ENCODE assay signal across 9 mouse cellular contexts in genomic region chr11:120226421-120227280, GRCm38 (mm10). TPM values are rescaled to one million over a fixed set of nuclear protein-coding genes. Genes with fewer than 3 reads are reported as not detected.
DNase-seq lines count a peak whose midpoint lies in the region; ATAC-seq and TF ChIP-seq lines count a peak whose summit lies in the region.
"Had no signal": no experiment of that assay in that cellular context is flagged by ENCODE, and none has a peak within 500 bp of the region (broad histone marks: within the 10 kb centered on the region; RNA-seq: fewer than 3 reads in every experiment).

No protein-coding gene starts in this region.

- no peak overlapping the region for H3K9ac ChIP-seq in heart, adult 2 months (ENCODE audit: low read depth, low read length)
- H3K9ac ChIP-seq in stomach, embryonic 14.5 days (replicated peaks; ENCODE audit: low read depth, low read length) = no peak overlapping the region
- H3K9ac ChIP-seq in stomach, postnatal 0 days (ENCODE audit: low read length) = no peak overlapping the region
- H3K9ac ChIP-seq: liver, embryonic 14.5 days had no signal

- H3K4me2 ChIP-seq in stomach, embryonic 14.5 days (replicated peaks; ENCODE audit: low read depth, low read length) = peak overlapping the region; percentile 94; the same call in 1 of the 2 replicates
- no peak overlapping the region for H3K4me2 ChIP-seq in stomach, postnatal 0 days (replicated peaks; ENCODE audit: low read depth)

- peaks cover 22% of the 10 kb centered on the region for H3K4me1 ChIP-seq in heart, adult 2 months (ENCODE audit: control insufficient read depth, insufficient read depth, low read length)
- peaks cover 66% of the 10 kb centered on the region for H3K4me1 ChIP-seq in stomach, embryonic 14.5 days (ENCODE audit: control insufficient read depth, insufficient read depth, low read length)
- peaks cover 28% of the 10 kb centered on the region for H3K4me1 ChIP-seq in stomach, postnatal 0 days (replicated peaks; ENCODE audit: control insufficient read depth, insufficient read depth)
- H3K4me1 ChIP-seq in limb, embryonic 10.5 days = peaks cover 87% of the 10 kb centered on the region
- H3K4me1 ChIP-seq in thymus, adult 2 months (replicated peaks; ENCODE audit: control insufficient read depth, insufficient read depth, low read length) = peaks cover 45% of the 10 kb centered on the region

- intact Hi-C loops in heart, adult 2 months (cut with DNase I) = no loop called here

- TF ChIP-seq EP300 in heart, adult 2 months (IDR thresholded peaks at IDR 0.05; ENCODE audit: insufficient read depth, low read depth, low read length) = no peak
- no peak for TF ChIP-seq EP300 in stomach, postnatal 0 days (optimal IDR thresholded peaks at IDR 0.05)

- H3K27ac ChIP-seq in heart, adult 2 months = no peak overlapping the region; the same call in 1 of the 2 replicates
- H3K27ac ChIP-seq in stomach, embryonic 14.5 days (ENCODE audit: low read length) = peak overlapping the region; percentile 92; the same call in 1 of the 2 replicates
- no peak overlapping the region for H3K27ac ChIP-seq in stomach, postnatal 0 days (replicated peaks)
- H3K27ac ChIP-seq in limb, embryonic 10.5 days = peak overlapping the region; percentile 100
- no peak overlapping the region for H3K27ac ChIP-seq in thymus, adult 2 months (ENCODE audit: control insufficient read depth, insufficient read depth, low read length)
- H3K27ac ChIP-seq: liver, embryonic 14.5 days had no signal

- DNase-seq in heart, adult 11 months = peak; percentile 88
- no peak for DNase-seq in heart, adult 2 months
- DNase-seq in stomach, postnatal 0 days (ENCODE audit: low spot score) = no peak
- peak; percentile 38 for DNase-seq in limb, embryonic 10.5 days (ENCODE audit: low spot score)
- DNase-seq in thymus, adult 2 months = no peak
- no peak for DNase-seq in right cerebral cortex, adult 18-20 months
- no peak for DNase-seq in layer of hippocampus, adult 9-11 months

- no peak for ATAC-seq in stomach, embryonic 14.5 days (ENCODE audit: insufficient number of reproducible peaks, insufficient read depth, low FRiP score, low read depth)
- no peak for ATAC-seq in stomach, postnatal 0 days (ENCODE audit: low FRiP score, low TSS enrichment)

- peaks cover 3% of the 10 kb centered on the region; the same call in 1 of the 2 replicates for H3K36me3 ChIP-seq in heart, adult 2 months (ENCODE audit: control insufficient read depth, insufficient read depth, low read length)
- H3K36me3 ChIP-seq in stomach, embryonic 14.5 days (ENCODE audit: control insufficient read depth, insufficient read depth, low read length) = no peaks in the 10 kb centered on the region; the same call in 1 of the 2 replicates
- no peaks in the 10 kb centered on the region for H3K36me3 ChIP-seq in stomach, postnatal 0 days (ENCODE audit: control insufficient read depth, insufficient read depth, low read length)
- H3K36me3 ChIP-seq in limb, embryonic 10.5 days = no peaks in the 10 kb centered on the region
- no peaks in the 10 kb centered on the region for H3K36me3 ChIP-seq in thymus, adult 2 months (ENCODE audit: control insufficient read depth, insufficient read depth, low read length)

- no peak for TF ChIP-seq POLR2A in heart, adult 2 months (IDR thresholded peaks at IDR 0.05; ENCODE audit: insufficient read depth, low read depth, low read length)
- no peak for TF ChIP-seq POLR2A in thymus, adult 2 months (IDR thresholded peaks at IDR 0.05; ENCODE audit: control insufficient read depth, extremely low read depth, insufficient read depth, low read length, poor library complexity)

- WGBS in heart, adult 2 months = 81% methylated on average over 12 of the region's 12 CpGs
- WGBS in stomach, embryonic 14.5 days = 61% methylated on average over 12 of the region's 12 CpGs
- 74% methylated on average over 12 of the region's 12 CpGs for WGBS in stomach, postnatal 0 days
- 68% methylated on average over 12 of the region's 12 CpGs for WGBS in limb, embryonic 10.5 days
- WGBS in thymus, adult 2 months = 23% methylated on average over 12 of the region's 12 CpGs

- H3K79me2 ChIP-seq in heart, adult 2 months (replicated peaks; ENCODE audit: control insufficient read depth, insufficient read depth, low read length) = no peaks in the 10 kb centered on the region

- no peaks in the 10 kb centered on the region for H3K27me3 ChIP-seq in heart, adult 2 months (ENCODE audit: control insufficient read depth, insufficient read depth, low read length)
- H3K27me3 ChIP-seq in stomach, embryonic 14.5 days (ENCODE audit: control insufficient read depth, insufficient read depth, low read length) = no peaks in the 10 kb centered on the region
- no peaks in the 10 kb centered on the region for H3K27me3 ChIP-seq in stomach, postnatal 0 days (ENCODE audit: control insufficient read depth, insufficient read depth, low read length)
- no peaks in the 10 kb centered on the region for H3K27me3 ChIP-seq in limb, embryonic 10.5 days (ENCODE audit: low read depth, poor library complexity, severe bottlenecking)
- H3K27me3 ChIP-seq in thymus, adult 2 months (ENCODE audit: control insufficient read depth, insufficient read depth, low read length) = no peaks in the 10 kb centered on the region; the same call in 1 of the 2 replicates

- TF ChIP-seq CTCF in heart, adult 2 months (IDR thresholded peaks at IDR 0.05) = no peak
- no peak for TF ChIP-seq CTCF in stomach, postnatal 0 days (IDR thresholded peaks at IDR 0.05; ENCODE audit: low read depth)
- TF ChIP-seq CTCF in thymus, adult 2 months (IDR thresholded peaks at IDR 0.05; ENCODE audit: borderline replicate concordance, control insufficient read depth, extremely low read depth, insufficient read depth, low read length, poor library complexity) = no peak

- H3K4me3 ChIP-seq in heart, adult 2 months = no peak overlapping the region
- H3K4me3 ChIP-seq in stomach, embryonic 14.5 days (ENCODE audit: low read depth, low read length) = no peak overlapping the region
- H3K4me3 ChIP-seq in stomach, postnatal 0 days (ENCODE audit: low read depth, low read length) = no peak overlapping the region
- H3K4me3 ChIP-seq in limb, embryonic 10.5 days = peak overlapping the region; percentile 96
- no peak overlapping the region for H3K4me3 ChIP-seq in thymus, adult 2 months (ENCODE audit: control insufficient read depth, insufficient read depth, low read length)

- H3K9me3 ChIP-seq in stomach, embryonic 14.5 days (ENCODE audit: control insufficient read depth, low read depth, low read length) = no peaks in the 10 kb centered on the region
- no peaks in the 10 kb centered on the region for H3K9me3 ChIP-seq in stomach, postnatal 0 days (ENCODE audit: control insufficient read depth, low read length)
- H3K9me3 ChIP-seq in limb, embryonic 10.5 days (replicated peaks) = no peaks in the 10 kb centered on the region

RNA-seq across cellular contexts. Expression of gene Bahcc1, which starts 6.1 kb away (rescaled TPM):
- 1 to 10 TPM; 5.4 to 9.7 TPM for total RNA-seq in heart, adult 2 months (2021)
- 5.9 and 6.4 TPM in 2 replicates for polyA plus RNA-seq in heart, adult 2 months (2012; rRNA removed)
- polyA plus RNA-seq in stomach, embryonic 14.5 days (2014; fragmentation: Nextera tagmentation; extraction: Ambion mirVana) = 12.2 and 13.4 TPM in 2 replicates
- polyA plus RNA-seq in stomach, postnatal 0 days (2015; fragmentation: Nextera tagmentation; extraction: Ambion mirVana) = 2.7 and 2.9 TPM in 2 replicates
- polyA plus RNA-seq in limb, embryonic 10.5 days (2016; fragmentation: Nextera tagmentation; extraction: Ambion mirVana) = 19.9 and 20.3 TPM in 2 replicates
- 11.0 and 15.1 TPM in 2 replicates for polyA plus RNA-seq in thymus, adult 2 months (2012; rRNA removed)

Comparison
In these comparisons a context has a peak if more than half of its experiments do, and no peak if none do; other contexts are left out.
1. DNase-seq: peak in heart, adult 11 months (single experiment) and limb, embryonic 10.5 days (single experiment); none in heart, adult 2 months (0 of 2), stomach, postnatal 0 days (single experiment), thymus, adult 2 months (single experiment), right cerebral cortex, adult 18-20 months (single experiment) and layer of hippocampus, adult 9-11 months (single experiment).
2. H3K27ac ChIP-seq: peak in stomach, embryonic 14.5 days (single experiment) and limb, embryonic 10.5 days (single experiment); none in heart, adult 2 months (single experiment), stomach, postnatal 0 days (single experiment) and thymus, adult 2 months (single experiment).